20 mouse cellular contexts compared by ENCODE assay signal in the genomic region with DNA sequence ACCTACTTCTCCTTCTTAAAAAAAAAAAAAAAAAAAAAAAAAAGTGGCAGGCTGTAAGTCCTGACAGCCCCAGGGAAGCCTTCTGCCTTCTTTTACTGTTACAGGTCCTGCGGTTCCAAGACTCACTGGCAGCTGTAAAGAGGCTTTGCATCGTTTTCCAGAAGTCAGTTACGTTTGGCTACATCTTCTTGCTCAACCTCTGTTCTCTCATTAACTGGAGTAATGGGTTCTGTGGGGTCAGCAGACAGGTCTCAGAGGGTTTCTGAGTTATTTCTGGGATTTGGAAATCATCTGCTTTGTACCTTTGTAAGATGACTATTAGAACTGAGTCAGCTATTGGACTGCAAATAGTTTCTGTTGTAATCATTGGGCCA.
DNase-seq lines count a peak whose midpoint lies in the region; TF ChIP-seq lines count a peak whose summit lies in the region.
"Had no signal": no experiment of that assay in that cellular context is flagged by ENCODE, and none has a peak within 500 bp of the region (broad histone marks: within the 10 kb centered on the region; RNA-seq: fewer than 3 reads in every experiment).

No protein-coding gene starts in this region.

- TF ChIP-seq CTCF in layer of hippocampus, adult 2 months (conservative IDR thresholded peaks at IDR 0.05) = no peak
- no peak for TF ChIP-seq CTCF in embryonic fibroblast, embryonic 13.5 days (IDR thresholded peaks at IDR 0.05; ENCODE audit: borderline replicate concordance, insufficient read depth, low read length)

- TF ChIP-seq POLR2A in embryonic fibroblast, embryonic 13.5 days (IDR thresholded peaks at IDR 0.05; ENCODE audit: low read depth, low read length) = no peak

- H3K4me1 ChIP-seq in embryonic fibroblast, embryonic 13.5 days (ENCODE audit: control insufficient read depth, insufficient read depth, low read length) = peaks cover 10% of the 10 kb centered on the region
- H3K4me1 ChIP-seq: forebrain, embryonic 12.5 days; hindbrain, embryonic 10.5 days; midbrain, embryonic 12.5 days had no signal

- H3K4me3 ChIP-seq in layer of hippocampus, adult 2 months = no peak overlapping the region
- no peak overlapping the region for H3K4me3 ChIP-seq in embryonic fibroblast, embryonic 13.5 days (ENCODE audit: insufficient read depth, low read length)
- H3K4me3 ChIP-seq: embryonic facial prominence, embryonic 12.5 days; forebrain, embryonic 12.5 days; hindbrain, embryonic 10.5 days; midbrain, embryonic 12.5 days had no signal

- H3K27ac ChIP-seq in layer of hippocampus, adult 2 months = 0 out of 2 replicates have a peak overlapping the region, but pooled peaks have one; percentile 40
- H3K27ac ChIP-seq in embryonic fibroblast, embryonic 13.5 days (ENCODE audit: insufficient read depth, low read length) = peak overlapping the region; percentile 97
- H3K27ac ChIP-seq: embryonic facial prominence, embryonic 12.5 days; forebrain, embryonic 12.5 days; hindbrain, embryonic 10.5 days; midbrain, embryonic 12.5 days had no signal

- DNase-seq in adrenal gland, adult 2 months = peak; percentile 33
- DNase-seq in adrenal gland, adult 18-20 months (ENCODE audit: low spot score in 2 of 2) = no peak
- DNase-seq in layer of hippocampus, adult 2 months (ENCODE audit: low spot score in 2 of 2) = no peak
- no peak for DNase-seq in layer of hippocampus, adult 11-12 months (ENCODE audit: low spot score)
- DNase-seq in skeletal muscle tissue, adult 2 months (ENCODE audit: low read depth, low spot score) = peak; percentile 58
- DNase-seq in thymus, postnatal 25 days = no peak
- no peak for DNase-seq in ovary, postnatal 10 days (ENCODE audit: low spot score)
- DNase-seq: cerebellum, adult 11 months; cerebellum, postnatal 36 days; kidney, adult 9 months; kidney, postnatal 4 days; layer of hippocampus, postnatal 36 days; lung, postnatal 4 days; right cerebral cortex, postnatal 25 days; thymus, adult 18-20 months had no signal

Comparison
In these comparisons a context has a peak if more than half of its experiments do, and no peak if none do; other contexts are left out.
1. DNase-seq: peak in adrenal gland, adult 2 months (single experiment) and skeletal muscle tissue, adult 2 months (single experiment); none in adrenal gland, adult 18-20 months (0 of 2), layer of hippocampus, adult 2 months (0 of 2), layer of hippocampus, adult 11-12 months (single experiment), thymus, postnatal 25 days (single experiment) and ovary, postnatal 10 days (single experiment).